Mouse (Mus musculus) embryonic fibroblast, embryonic 13.5 days (primary cell): ENCODE measurements at regions not wholly inside any gene's neighbourhood (a gene's known extent, or its start where the extent isn't known, plus 50 kb on each side); places are given as distances from the start of the nearest gene placed in this dataset.

Experiments
- H3K27ac ChIP-seq: 2 replicates; pipeline ENCODE4 v1.5.1; 2012; ENCODE audit warnings: low read length, control low read depth, inconsistent platforms; ENCODE audit not compliant: insufficient read depth
- H3K4me1 ChIP-seq: 2 replicates; pipeline ENCODE4 v1.6.1; 2011; ENCODE audit warnings: low read length; ENCODE audit not compliant: control insufficient read depth, insufficient read depth
- H3K4me3 ChIP-seq: 2 replicates; pipeline ENCODE4 v1.5.1; 2011; ENCODE audit warnings: mild to moderate bottlenecking, control low read depth, low read length; ENCODE audit not compliant: insufficient read depth
- CTCF ChIP-seq: IDR thresholded peaks from 2 replicates; pipeline ENCODE4 v1.5.1; 2011; ENCODE audit warnings: mild to moderate bottlenecking, control low read depth, low read length, moderate library complexity, borderline replicate concordance; ENCODE audit not compliant: insufficient read depth
- POLR2A ChIP-seq: IDR thresholded peaks from 2 replicates; pipeline ENCODE4 v1.6.1; 2011; ENCODE audit warnings: low read depth, mild to moderate bottlenecking, control low read depth, low read length, moderate library complexity

DNA sequence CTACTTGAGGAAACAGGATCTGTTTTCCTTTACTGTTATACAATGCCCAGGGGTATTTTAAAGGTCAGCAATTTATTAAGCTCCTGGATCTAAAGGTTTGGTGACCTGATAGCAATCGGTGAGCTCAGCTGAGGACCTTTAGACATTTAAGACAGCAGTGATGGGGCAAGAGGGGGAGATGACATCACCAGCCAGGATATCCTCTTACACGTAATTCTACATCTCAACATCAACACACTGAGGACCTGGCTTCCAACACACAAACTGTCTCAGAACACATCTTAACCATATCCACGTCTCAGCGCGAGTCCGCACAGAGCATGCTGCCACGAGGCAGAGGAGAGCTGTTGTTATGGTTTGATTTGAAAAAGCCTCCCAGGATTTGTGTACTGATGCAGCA is 69.2 kb downstream of the Nhlrc3 start:
- Histone ChIP-seq H3K4me3 (no peak overlapping the region), H3K27ac (no peak overlapping the region), H3K4me1 (no peaks in the 10 kb centered on the region)
- no peak for TF ChIP-seq CTCF
- no peak for TF ChIP-seq POLR2A

DNA sequence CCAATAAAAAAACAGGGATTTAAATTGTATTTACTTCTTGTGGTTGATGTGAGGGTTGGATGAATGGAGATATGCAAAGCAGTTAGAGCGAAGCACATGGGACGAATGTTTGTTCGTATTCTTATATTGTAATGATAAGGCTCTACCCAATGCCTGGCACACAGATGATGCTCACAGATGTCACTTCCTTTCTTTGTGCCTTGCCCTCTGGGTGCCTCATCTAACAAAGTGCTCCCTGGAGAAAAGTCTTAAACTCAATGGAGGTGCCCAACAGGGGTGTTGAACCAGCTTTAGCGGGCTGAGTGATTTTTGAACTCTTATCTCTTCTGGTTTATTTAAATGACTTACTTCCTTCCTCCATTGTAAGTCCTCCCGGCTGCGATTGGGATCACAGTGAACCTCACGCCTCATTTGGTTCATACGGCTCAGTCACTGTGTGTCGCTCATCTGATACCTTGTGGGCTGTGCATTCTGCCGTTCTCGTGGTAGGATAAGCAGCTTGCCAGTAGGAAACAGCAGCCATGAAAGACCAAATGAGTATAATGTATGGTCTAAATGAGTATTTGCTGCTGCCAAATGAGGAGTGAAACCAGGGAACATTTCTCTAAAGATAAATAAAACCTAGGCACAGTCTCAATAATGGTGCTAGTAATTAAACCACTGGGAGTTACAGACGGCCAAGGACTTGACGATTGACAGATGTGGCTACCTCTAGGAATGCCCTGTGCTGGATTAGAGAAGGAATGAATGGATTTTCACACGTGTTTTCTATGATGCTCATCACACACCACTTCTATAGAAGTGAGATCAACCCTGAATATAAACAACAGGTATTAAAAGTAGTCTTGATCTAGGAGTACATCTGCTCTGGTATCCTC is 81.2 kb downstream of the Nhlrc3 start:
- no peak overlapping the region for H3K27ac ChIP-seq
- TF ChIP-seq CTCF (no peak), POLR2A (no peak)
- peaks cover 10% of the 10 kb centered on the region for H3K4me1 ChIP-seq
- H3K4me3 ChIP-seq: no peak overlapping the region

DNA sequence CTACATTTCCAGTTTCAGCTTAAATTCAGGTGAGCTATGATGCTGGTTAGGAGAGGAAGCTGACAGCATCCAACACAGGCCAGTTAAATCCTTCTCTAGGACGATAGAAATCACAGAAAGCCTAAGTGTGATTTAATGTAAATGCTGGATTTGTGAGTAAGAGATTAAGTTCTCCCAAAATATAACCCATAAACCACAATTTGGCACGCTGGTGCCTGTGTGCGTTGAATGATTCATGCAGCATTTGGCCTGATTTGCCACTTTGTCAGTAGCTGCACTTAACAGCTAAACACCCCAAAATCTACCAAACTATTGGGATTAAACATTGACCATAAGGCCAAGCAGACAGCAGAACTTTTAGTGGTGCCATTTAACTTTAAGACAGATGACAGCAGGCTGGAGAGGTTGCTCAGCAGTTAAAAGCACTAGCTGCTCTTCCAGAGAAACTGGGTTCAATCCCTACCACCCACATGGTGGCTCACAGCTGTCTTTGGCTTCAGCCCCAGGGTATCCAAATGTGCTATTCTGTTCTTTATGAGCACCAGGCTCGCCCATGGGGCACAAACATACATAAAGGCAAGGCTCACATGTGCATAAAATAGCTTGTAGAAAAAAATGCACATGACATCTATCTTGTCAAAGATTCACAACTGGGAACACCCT is 83.5 kb downstream of the Nhlrc3 start:
- H3K4me1 ChIP-seq: peaks cover 14% of the 10 kb centered on the region
- H3K4me3 ChIP-seq: no peak overlapping the region
- peak overlapping the region; percentile 39; the same call in 1 of the 2 replicates for H3K27ac ChIP-seq
- TF ChIP-seq POLR2A (no peak), CTCF (no peak)

DNA sequence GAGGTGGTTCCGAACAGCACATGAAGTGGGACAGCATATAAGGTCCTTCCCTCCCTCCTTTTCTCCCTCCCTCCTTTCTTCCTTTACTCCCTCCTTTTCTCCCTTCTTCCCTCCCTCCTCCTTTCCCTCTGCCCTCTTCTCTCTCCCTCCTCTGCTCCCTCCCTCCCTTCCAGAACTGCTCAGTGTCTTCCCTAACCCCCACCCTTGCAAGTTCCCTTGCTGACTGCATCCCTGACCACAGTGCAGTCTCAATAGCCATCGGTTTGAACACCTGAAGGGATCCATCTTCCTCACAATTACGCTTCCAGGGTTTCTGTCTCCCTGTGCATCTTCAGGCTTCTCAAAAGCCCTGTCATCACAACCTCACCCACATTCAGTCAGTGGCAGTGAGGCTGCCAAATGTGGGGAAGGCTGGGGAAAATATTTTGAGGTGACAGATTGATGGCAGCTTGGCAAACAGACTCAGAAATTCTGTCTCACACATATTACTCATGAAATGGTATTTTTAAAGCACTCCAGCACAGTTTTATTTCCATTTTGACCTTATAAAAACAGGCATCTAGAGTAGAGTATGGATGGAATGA is 86.2 kb downstream of the Nhlrc3 start:
- peaks cover 14% of the 10 kb centered on the region for H3K4me1 ChIP-seq
- TF ChIP-seq CTCF: no peak
- no peak for TF ChIP-seq POLR2A
- no peak overlapping the region for H3K27ac ChIP-seq
- H3K4me3 ChIP-seq: no peak overlapping the region

DNA sequence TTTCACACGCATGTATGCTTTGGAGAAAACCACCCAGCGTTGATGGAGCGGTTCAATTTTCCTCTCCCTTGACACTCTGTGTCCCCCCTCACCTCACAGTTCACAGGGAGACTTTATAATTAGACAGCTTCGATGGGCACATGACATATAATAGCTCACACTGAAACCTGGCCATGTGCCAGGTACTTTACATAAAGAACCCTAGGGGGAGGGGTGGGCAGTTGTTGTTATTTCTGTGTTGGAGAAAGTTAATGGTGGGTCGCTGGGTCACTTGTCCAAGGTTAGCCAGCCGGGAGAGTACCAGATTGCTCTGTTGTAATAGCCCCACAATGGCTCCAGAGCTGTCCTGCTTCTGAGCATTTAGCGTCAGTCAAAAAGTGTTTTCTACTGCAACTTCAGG is 90.2 kb downstream of the Nhlrc3 start:
- Histone ChIP-seq H3K4me3 (no peak overlapping the region), H3K4me1 (peaks cover 9% of the 10 kb centered on the region), H3K27ac (no peak overlapping the region)
- TF ChIP-seq POLR2A: no peak

DNA sequence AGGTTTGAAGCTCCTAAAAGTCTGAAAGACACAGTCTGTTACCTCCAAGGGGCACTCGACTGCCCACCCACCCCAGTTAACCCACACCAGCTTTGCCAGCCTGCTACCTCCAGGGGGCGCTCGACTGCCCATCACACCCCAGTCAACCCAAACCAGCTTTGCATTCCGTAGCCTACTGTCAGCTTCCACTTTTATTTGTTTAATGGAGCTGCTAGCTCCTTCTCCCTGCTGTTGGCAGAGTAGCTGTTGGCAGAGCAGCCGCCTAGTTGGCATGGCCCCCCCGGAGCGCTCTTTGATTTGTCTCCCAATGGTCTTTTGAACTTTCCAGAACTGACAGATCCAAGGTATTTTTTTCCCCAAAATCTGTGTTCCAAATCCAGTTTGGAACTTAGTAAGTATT is 91.2 kb downstream of the Nhlrc3 start:
- TF ChIP-seq POLR2A (no peak), CTCF (no peak)
- no peak overlapping the region for H3K4me3 ChIP-seq
- H3K27ac ChIP-seq: no peak overlapping the region
- H3K4me1 ChIP-seq: peaks cover 4% of the 10 kb centered on the region; the same call in 1 of the 2 replicates

DNA sequence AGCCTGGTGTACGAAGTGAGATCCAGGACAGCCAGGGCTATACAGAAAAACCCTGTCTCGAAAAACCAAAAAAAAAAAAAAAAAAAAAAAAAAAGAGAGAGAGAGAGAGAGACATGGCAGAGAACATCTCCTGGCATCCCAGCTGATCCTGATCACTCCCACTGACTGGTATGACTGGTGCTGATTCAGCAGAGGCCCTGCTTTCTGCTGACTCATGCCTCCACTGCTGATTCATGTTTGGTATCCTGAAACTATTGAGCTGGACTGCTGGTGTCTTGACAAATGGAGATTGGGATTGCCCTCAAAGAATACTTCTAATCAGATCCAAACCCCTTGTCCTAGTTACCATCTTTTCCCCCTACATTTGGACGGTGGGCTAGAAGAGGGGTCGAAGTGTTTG is 101.9 kb downstream of the Nhlrc3 start:
- TF ChIP-seq CTCF (no peak), POLR2A (no peak)
- Histone ChIP-seq H3K4me1 (no peaks in the 10 kb centered on the region), H3K27ac (no peak overlapping the region), H3K4me3 (no peak overlapping the region)

DNA sequence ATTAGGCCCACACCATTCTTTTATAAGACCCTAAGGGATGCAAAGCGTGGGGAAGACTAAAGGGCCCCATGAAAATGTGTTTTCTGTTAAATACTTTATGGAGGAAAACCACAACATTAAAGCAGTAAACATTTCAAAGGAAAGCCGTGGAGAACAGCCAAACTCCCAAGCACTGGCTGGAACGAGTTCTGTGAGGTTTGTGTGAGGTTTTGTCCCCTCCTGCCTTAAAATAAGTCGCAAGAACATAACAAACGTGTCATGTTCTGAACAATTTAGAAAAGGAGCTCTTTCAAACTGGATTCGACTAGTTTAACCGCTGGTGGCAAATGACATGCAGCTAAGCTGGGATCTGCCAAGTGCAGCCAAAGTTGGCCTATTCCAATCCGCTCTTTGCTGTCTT is 109.4 kb downstream of the Nhlrc3 start:
- no peak for TF ChIP-seq CTCF
- no peak for TF ChIP-seq POLR2A
- H3K4me3 ChIP-seq: no peak overlapping the region
- H3K4me1 ChIP-seq: no peaks in the 10 kb centered on the region
- H3K27ac ChIP-seq: no peak overlapping the region; the same call in 1 of the 2 replicates

DNA sequence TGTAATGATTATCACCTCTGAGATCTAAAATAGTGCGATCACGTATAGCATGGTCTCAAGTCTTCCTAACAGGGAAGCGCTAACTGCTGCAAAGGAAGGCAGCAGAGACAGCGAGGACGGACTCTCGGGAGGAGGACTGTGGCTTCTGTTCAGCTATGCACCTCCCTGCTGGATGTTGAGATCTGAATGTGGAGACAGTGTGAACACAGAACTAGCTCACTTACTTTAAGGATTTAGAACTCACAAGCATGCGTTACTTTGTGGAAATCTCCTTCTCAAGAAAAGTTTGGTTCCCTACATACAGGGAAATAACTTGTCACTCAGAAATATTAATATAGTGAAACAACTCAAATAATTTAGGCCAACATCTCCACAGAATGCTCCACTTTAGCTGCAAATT is 109.8 kb downstream of the Nhlrc3 start:
- no peak for TF ChIP-seq POLR2A
- no peak for TF ChIP-seq CTCF
- no peak overlapping the region for H3K4me3 ChIP-seq
- no peaks in the 10 kb centered on the region for H3K4me1 ChIP-seq
- no peak overlapping the region for H3K27ac ChIP-seq

DNA sequence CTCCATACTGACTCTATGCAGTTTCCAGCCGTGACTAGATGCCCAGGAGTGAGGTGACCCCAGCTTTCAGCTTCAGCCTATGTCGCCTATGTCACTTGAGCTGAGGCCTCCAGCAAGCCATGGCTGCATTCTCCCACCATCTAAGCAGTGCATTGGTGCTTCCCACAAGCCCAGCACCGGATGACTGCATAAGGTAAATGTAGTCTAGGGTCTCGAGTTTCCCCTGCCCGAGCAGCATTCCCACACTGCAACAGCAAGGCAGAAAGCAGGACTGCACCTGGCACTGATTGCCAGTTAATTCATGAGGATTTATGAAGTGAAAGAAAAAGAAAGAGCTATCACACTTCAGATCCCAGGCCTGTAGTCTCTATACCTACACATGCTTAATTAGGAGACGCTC is 119.5 kb downstream of the Nhlrc3 start:
- Histone ChIP-seq H3K4me1 (no peaks in the 10 kb centered on the region; the same call in 1 of the 2 replicates), H3K4me3 (no peak overlapping the region), H3K27ac (no peak overlapping the region)
- TF ChIP-seq POLR2A: no peak
- no peak for TF ChIP-seq CTCF
